Mouse (Mus musculus): ENCODE measurements at regions not wholly inside any gene's neighbourhood (a gene's known extent, or its start where the extent isn't known, plus 50 kb on each side); places are given as distances from the start of the nearest gene placed in this dataset.

DNA sequence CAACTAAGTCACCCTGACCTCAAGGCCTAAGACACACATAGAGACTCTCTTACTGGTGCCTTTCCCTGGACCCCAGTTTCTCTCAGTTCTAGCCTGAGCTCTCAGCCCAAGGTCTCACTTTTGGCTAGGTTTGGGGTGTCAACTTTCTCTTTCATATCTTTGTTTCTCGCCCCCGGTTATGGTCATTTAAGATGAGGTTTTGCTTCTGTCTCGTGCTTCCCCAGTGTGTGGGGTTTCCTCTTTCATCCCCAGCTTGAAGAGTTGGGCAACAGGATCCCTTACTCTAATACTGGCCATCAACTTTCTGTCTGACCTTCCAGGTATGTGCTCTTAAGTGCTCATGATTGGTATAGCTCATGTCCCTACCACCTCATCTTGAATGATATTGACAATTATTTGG is 67.5 kb downstream of the Lmo4 start:
- in situ Hi-C loops (cut with MboI), result no loop called here

- in situ Hi-C loops (cut with MboI), result no loop called here
These were observed 68.6 kb downstream of the Lmo4 start for GRCm38 (mm10) chr3:144136432-144136831.

GRCm38 (mm10) chr3:144135646-144136045 is 69.4 kb downstream of the Lmo4 start:
- in situ Hi-C loops (cut with MboI), result no loop called here

GRCm38 (mm10) chr3:144128042-144128441 is 77.0 kb downstream of the Lmo4 start:
- in situ Hi-C loops (cut with MboI), result no loop called here

- in situ Hi-C loops (cut with MboI), result no loop called here
These were observed 80.7 kb downstream of the Lmo4 start for GRCm38 (mm10) chr3:144124353-144124752.

GRCm38 (mm10) chr3:144123361-144124072 is 81.5 kb downstream of the Lmo4 start:
- in situ Hi-C loops (cut with MboI), result no loop called here

- in situ Hi-C loops (cut with MboI), result no loop called here
These were observed 85.9 kb downstream of the Lmo4 start for GRCm38 (mm10) chr3:144119076-144119475.

- in situ Hi-C loops (cut with MboI), result no loop called here
These were observed 91.1 kb downstream of the Lmo4 start for GRCm38 (mm10) chr3:144113672-144114645.

- in situ Hi-C loops (cut with MboI), result no loop called here
These were observed 94.5 kb downstream of the Lmo4 start for GRCm38 (mm10) chr3:144110331-144111080.

DNA sequence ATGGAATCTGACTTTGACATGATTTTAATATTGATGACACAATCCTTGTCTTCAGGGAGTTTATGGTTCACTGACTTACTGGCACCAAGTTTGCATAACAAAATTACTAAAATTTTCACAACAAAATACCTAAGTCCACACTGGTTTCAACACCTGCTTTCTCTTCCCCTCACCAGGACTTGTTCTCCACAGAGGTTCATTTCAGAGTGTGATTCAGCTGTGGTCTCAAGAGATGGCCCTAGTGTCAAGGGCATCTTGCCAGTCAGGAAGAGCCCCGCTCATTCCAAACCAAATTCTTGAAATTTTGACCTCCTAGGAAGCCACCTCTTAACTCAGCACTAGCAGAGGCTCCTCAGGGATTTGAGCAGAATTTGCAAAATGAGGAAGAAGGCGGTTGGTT is 95.3 kb downstream of the Lmo4 start:
- in situ Hi-C loops (cut with MboI), result no loop called here

- in situ Hi-C loops (cut with MboI), result no loop called here
These were observed 96.7 kb downstream of the Lmo4 start for GRCm38 (mm10) chr3:144108310-144108709.

GRCm38 (mm10) chr3:144107664-144108063 is 97.4 kb downstream of the Lmo4 start:
- in situ Hi-C loops (cut with MboI), result no loop called here

GRCm38 (mm10) chr3:144104366-144104765 is 100.7 kb downstream of the Lmo4 start:
- in situ Hi-C loops (cut with MboI), result no loop called here

- in situ Hi-C loops (cut with MboI), result no loop called here
These were observed 105.6 kb downstream of the Lmo4 start for GRCm38 (mm10) chr3:144099444-144099843.

DNA sequence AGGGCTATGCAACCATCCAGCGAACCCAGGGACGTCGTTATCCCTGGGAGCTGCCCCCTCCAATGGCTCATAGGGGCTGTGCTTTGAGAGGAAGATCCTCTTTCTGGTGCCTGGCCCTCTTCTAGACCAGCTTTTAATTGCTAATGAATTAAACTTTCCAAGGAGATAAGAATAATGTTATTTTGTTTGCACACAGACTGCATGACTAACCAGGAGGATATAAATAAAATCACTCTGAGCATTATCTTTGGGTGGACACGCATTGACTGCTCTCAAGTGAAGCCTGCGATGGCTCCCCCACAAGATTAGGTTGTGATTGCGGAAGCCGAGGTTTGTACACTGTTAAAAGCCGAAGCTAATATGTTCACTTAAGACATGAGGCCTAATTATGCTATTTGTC is 106.3 kb downstream of the Lmo4 start:
- in situ Hi-C loops (cut with MboI), result no loop called here

- in situ Hi-C loops (cut with MboI), result no loop called here
These were observed 113.8 kb downstream of the Lmo4 start for GRCm38 (mm10) chr3:144091231-144091630.

- in situ Hi-C loops (cut with MboI), result no loop called here
These were observed 115.2 kb downstream of the Lmo4 start for GRCm38 (mm10) chr3:144089790-144090256.

DNA sequence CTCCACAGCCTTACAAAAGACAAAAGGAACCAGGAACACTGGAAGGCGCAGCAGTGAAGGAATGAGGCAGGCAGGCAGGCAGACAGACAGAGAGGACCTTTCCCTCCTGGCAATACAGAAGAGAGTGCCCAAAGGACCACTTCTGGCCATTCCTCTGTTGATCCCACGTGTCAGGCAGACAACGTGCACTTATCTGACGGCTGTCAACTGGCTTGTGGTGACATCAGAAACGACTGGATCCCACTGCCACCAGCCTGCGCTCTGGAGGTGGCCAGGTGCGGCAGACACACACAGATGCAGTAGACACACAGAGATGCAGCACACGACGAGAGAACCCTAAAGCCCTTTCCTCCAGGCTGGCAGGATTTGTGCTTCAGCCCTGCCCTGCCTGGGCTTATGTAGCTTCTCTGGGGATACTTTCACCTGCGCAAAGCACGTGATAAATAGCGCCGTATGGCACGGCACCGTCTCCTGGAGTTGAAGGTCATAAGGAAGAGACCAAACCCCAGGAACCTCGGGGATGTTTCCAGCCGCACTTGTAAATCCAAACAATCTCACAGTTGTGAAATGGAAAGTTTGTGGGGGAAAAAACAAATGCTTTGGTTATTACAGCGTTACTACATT is 116.6 kb downstream of the Lmo4 start:
- in situ Hi-C loops (cut with MboI), result no loop called here

GRCm38 (mm10) chr3:144087771-144088170 is 117.2 kb downstream of the Lmo4 start:
- in situ Hi-C loops (cut with MboI), result no loop called here

GRCm38 (mm10) chr3:144086176-144086575 is 118.8 kb downstream of the Lmo4 start:
- in situ Hi-C loops (cut with MboI), result no loop called here

DNA sequence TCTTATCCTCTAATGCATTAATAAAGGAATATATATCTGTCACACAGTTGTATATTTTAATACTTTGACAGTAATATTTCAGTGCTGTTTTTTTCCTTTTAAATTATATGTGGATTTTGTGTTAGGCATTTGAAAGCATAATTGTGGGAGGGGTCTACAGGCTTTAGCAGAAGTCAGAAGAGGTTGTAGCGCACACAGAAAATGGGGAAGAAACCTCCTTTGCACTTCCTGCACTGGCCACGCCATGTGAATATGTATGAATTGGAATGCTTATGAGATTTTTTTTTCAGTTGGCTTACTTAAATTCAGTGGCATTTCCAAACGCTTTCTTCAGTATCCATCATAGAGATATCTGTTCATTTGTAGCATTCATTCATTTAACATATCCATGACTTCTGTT is 125.1 kb downstream of the Lmo4 start:
- in situ Hi-C loops (cut with MboI), result no loop called here
